Mouse (Mus musculus): ENCODE measurements around the gene Zc3hav1.

GRCm38 (mm10) chr6:38348811-38349453 lies 5.5 kb downstream of the Zc3hav1 start:
- no peak for TF ChIP-seq CTCF (IDR thresholded peaks at IDR 0.05; ENCODE audit: borderline replicate concordance, insufficient read depth, low read depth, low read length)
- no peak for TF ChIP-seq POLR2A (IDR thresholded peaks at IDR 0.05; ENCODE audit: borderline replicate concordance, insufficient read depth, low read length)

All from cerebellum, adult 2 months (tissue).